17 mouse cellular contexts compared by ENCODE assay signal in the genomic region with DNA sequence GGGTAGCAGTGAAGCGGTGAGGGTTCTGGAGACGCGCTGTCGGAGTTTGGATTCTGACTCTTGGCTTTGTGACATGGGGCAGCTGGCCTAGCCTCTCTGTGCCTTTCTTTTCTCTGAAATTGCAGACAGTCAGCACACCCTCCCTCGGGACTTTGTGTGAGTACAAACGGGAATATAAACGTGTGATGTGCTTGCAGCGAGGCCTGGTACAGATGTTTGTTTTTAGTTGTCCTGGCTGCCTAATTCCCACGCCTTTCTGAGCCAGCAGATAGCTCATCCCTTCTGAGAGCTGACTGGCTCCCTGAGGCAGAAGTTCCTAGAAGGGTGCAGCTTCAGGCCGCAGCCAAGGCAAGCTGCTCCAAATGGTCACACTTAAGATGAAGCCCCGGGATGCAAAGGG. TPM values are rescaled to one million over a fixed set of nuclear protein-coding genes. Genes with fewer than 3 reads are reported as not detected.
DNase-seq lines count a peak whose midpoint lies in the region; ATAC-seq and TF ChIP-seq lines count a peak whose summit lies in the region.
"Had no signal": no experiment of that assay in that cellular context is flagged by ENCODE, and none has a peak within 500 bp of the region (broad histone marks: within the 10 kb centered on the region; RNA-seq: fewer than 3 reads in every experiment).

No protein-coding gene starts in this region.

- H3K27ac ChIP-seq in heart, embryonic 15.5 days: peak overlapping the region; percentile 33; the same call in 1 of the 2 replicates
- 0 out of 2 replicates have a peak overlapping the region, but pooled peaks have one; percentile 31 for H3K27ac ChIP-seq in embryonic facial prominence, embryonic 14.5 days (replicated peaks; ENCODE audit: low read depth, low read length)
- H3K27ac ChIP-seq in forebrain, embryonic 13.5 days: no peak overlapping the region
- no peak overlapping the region for H3K27ac ChIP-seq in left cerebral cortex, adult 2 months
- H3K27ac ChIP-seq: hindbrain, embryonic 15.5 days; liver, embryonic 14.5 days had no signal

- no peak overlapping the region for H3K4me2 ChIP-seq in heart, embryonic 15.5 days
- no peak overlapping the region for H3K4me2 ChIP-seq in embryonic facial prominence, embryonic 14.5 days (ENCODE audit: low read depth, low read length)
- no peak overlapping the region for H3K4me2 ChIP-seq in forebrain, embryonic 13.5 days
- H3K4me2 ChIP-seq: embryonic facial prominence, embryonic 12.5 days; hindbrain, embryonic 15.5 days; midbrain, embryonic 11.5 days had no signal

- no peak for ATAC-seq in heart, embryonic 15.5 days (replicated peaks; ENCODE audit: insufficient number of reproducible peaks, insufficient read depth, low FRiP score, low read depth)
- no peak for ATAC-seq in embryonic facial prominence, embryonic 14.5 days (ENCODE audit: low read depth)
- ATAC-seq in forebrain, embryonic 13.5 days: no peak
- ATAC-seq: forebrain, embryonic 14.5 days had no signal

- H3K4me1 ChIP-seq in heart, embryonic 15.5 days (replicated peaks): peaks cover 40% of the 10 kb centered on the region
- H3K4me1 ChIP-seq in embryonic facial prominence, embryonic 14.5 days (ENCODE audit: control insufficient read depth, insufficient read depth, low read length): peaks cover 29% of the 10 kb centered on the region
- peaks cover 17% of the 10 kb centered on the region for H3K4me1 ChIP-seq in forebrain, embryonic 13.5 days

- intact Hi-C loops in left cerebral cortex, adult 2 months (cut with DNase I): no loop called here

- no peak for TF ChIP-seq CTCF in left cerebral cortex, adult 2 months (IDR thresholded peaks at IDR 0.05)

- H3K4me3 ChIP-seq in heart, embryonic 15.5 days: no peak overlapping the region
- no peak overlapping the region for H3K4me3 ChIP-seq in embryonic facial prominence, embryonic 14.5 days (ENCODE audit: low read depth, low read length)
- no peak overlapping the region for H3K4me3 ChIP-seq in forebrain, embryonic 13.5 days
- no peak overlapping the region for H3K4me3 ChIP-seq in left cerebral cortex, adult 2 months
- H3K4me3 ChIP-seq: embryonic facial prominence, embryonic 12.5 days; hindbrain, embryonic 15.5 days had no signal

- H3K9ac ChIP-seq in heart, embryonic 15.5 days: no peak overlapping the region
- no peak overlapping the region for H3K9ac ChIP-seq in embryonic facial prominence, embryonic 14.5 days (ENCODE audit: low read depth, low read length)
- H3K9ac ChIP-seq in forebrain, embryonic 13.5 days: no peak overlapping the region
- H3K9ac ChIP-seq: embryonic facial prominence, embryonic 12.5 days; hindbrain, embryonic 15.5 days; liver, embryonic 14.5 days had no signal

- DNase-seq in heart, postnatal 4 days: no peak
- peak; percentile 68 for DNase-seq in NIH3T3 (ENCODE audit: low read depth)
- peak; percentile 27 for DNase-seq in embryonic facial prominence, embryonic 14.5 days (ENCODE audit: low spot score)
- peak; percentile 58 for DNase-seq in lung, postnatal 10 days
- no peak for DNase-seq in left cerebral cortex, adult 2 months (ENCODE audit: extremely low spot score in 1 of 2, low spot score in 2 of 2)
- DNase-seq: adrenal gland, adult 8-10 months; cerebellum, postnatal 10 days had no signal

- 51% methylated on average over 11 of the region's 11 CpGs for WGBS in heart, embryonic 15.5 days
- 58% methylated on average over 11 of the region's 11 CpGs for WGBS in embryonic facial prominence, embryonic 14.5 days
- 77% methylated on average over 11 of the region's 11 CpGs for WGBS in forebrain, embryonic 13.5 days

- no peaks in the 10 kb centered on the region for H3K36me3 ChIP-seq in heart, embryonic 15.5 days
- no peaks in the 10 kb centered on the region for H3K36me3 ChIP-seq in embryonic facial prominence, embryonic 14.5 days (ENCODE audit: control insufficient read depth, insufficient read depth, low read length)
- no peaks in the 10 kb centered on the region for H3K36me3 ChIP-seq in forebrain, embryonic 13.5 days (ENCODE audit: poor library complexity, severe bottlenecking)
- H3K36me3 ChIP-seq: embryonic facial prominence, embryonic 12.5 days; hindbrain, embryonic 15.5 days had no signal

- no peaks in the 10 kb centered on the region for H3K9me3 ChIP-seq in heart, embryonic 15.5 days (replicated peaks)
- no peaks in the 10 kb centered on the region for H3K9me3 ChIP-seq in embryonic facial prominence, embryonic 14.5 days (ENCODE audit: control insufficient read depth, low read length)
- H3K9me3 ChIP-seq in forebrain, embryonic 13.5 days (replicated peaks): no peaks in the 10 kb centered on the region
- H3K9me3 ChIP-seq: embryonic facial prominence, embryonic 12.5 days; hindbrain, embryonic 15.5 days had no signal

- no peaks in the 10 kb centered on the region for H3K27me3 ChIP-seq in heart, embryonic 15.5 days
- no peaks in the 10 kb centered on the region for H3K27me3 ChIP-seq in embryonic facial prominence, embryonic 14.5 days (replicated peaks; ENCODE audit: control insufficient read depth, insufficient read depth, low read length)
- H3K27me3 ChIP-seq in forebrain, embryonic 13.5 days: 0 out of 2 replicates have a peak, but pooled peaks cover 2% of the 10 kb centered on the region
- H3K27me3 ChIP-seq: embryonic facial prominence, embryonic 12.5 days had no signal

RNA-seq across cellular contexts. Expression of a gene that starts 9.6 kb away (rescaled TPM):
- polyA plus RNA-seq in heart, embryonic 15.5 days (2015; fragmentation: Nextera tagmentation; extraction: Ambion mirVana): 825 and 1,122 TPM in 2 replicates
- 100 to 1,000 TPM; 861 to 965 TPM for total RNA-seq in heart, postnatal 4 days (2021)
- polyA plus RNA-seq in embryonic facial prominence, embryonic 14.5 days (2014; fragmentation: Nextera tagmentation; extraction: Ambion mirVana): 3,653 and 4,731 TPM in 2 replicates
- polyA plus RNA-seq in forebrain, embryonic 13.5 days (2015; fragmentation: Nextera tagmentation; extraction: Ambion mirVana): 29.9 and 31.5 TPM in 2 replicates
- total RNA-seq in left cerebral cortex, adult 2 months (2021): 10 to 100 TPM; 15.2 to 16.9 TPM

RNA-seq across cellular contexts. Expression of a gene that starts 41.0 kb away (rescaled TPM):
- polyA plus RNA-seq in heart, embryonic 15.5 days (2015; fragmentation: Nextera tagmentation; extraction: Ambion mirVana): 0.15 and 0.22 TPM in 2 replicates
- not detected for total RNA-seq in heart, postnatal 4 days (2021)
- polyA plus RNA-seq in embryonic facial prominence, embryonic 14.5 days (2014; fragmentation: Nextera tagmentation; extraction: Ambion mirVana): 0.25 and 0.61 TPM in 2 replicates
- not detected in 2 replicates for polyA plus RNA-seq in forebrain, embryonic 13.5 days (2015; fragmentation: Nextera tagmentation; extraction: Ambion mirVana)
- not detected for total RNA-seq in left cerebral cortex, adult 2 months (2021)
- total RNA-seq: adrenal gland, adult 8-10 months; gastrocnemius, postnatal 4 days; left cerebral cortex, postnatal 14 days had no signal
- polyA plus RNA-seq: embryonic facial prominence, embryonic 12.5 days; forebrain, embryonic 14.5 days; hindbrain, embryonic 15.5 days; large intestine, adult 2 months; liver, embryonic 14.5 days; midbrain, embryonic 11.5 days had no signal

RNA-seq across cellular contexts. Expression of a gene that starts 49.7 kb away (rescaled TPM):
- polyA plus RNA-seq in heart, embryonic 15.5 days (2015; fragmentation: Nextera tagmentation; extraction: Ambion mirVana): 22.1 and 24.7 TPM in 2 replicates
- total RNA-seq in heart, postnatal 4 days (2021): 10 to 100 TPM; 67.0 to 89.1 TPM
- polyA plus RNA-seq in embryonic facial prominence, embryonic 14.5 days (2014; fragmentation: Nextera tagmentation; extraction: Ambion mirVana): 18.6 and 19.5 TPM in 2 replicates
- polyA plus RNA-seq in forebrain, embryonic 13.5 days (2015; fragmentation: Nextera tagmentation; extraction: Ambion mirVana): not detected in 2 replicates
- total RNA-seq in left cerebral cortex, adult 2 months (2021): under 1 TPM in 1 of 2 experiments, not detected in 1; 0.35 TPM
- total RNA-seq: adrenal gland, adult 8-10 months had no signal
- polyA plus RNA-seq: forebrain, embryonic 14.5 days; liver, embryonic 14.5 days; midbrain, embryonic 11.5 days had no signal

Comparison
In these comparisons a context has a peak if more than half of its experiments do, and no peak if none do; other contexts are left out.
1. H3K27ac ChIP-seq: peak in heart, embryonic 15.5 days (single experiment) and embryonic facial prominence, embryonic 14.5 days (single experiment); none in forebrain, embryonic 13.5 days (single experiment) and left cerebral cortex, adult 2 months (single experiment).
2. DNase-seq: peak in NIH3T3 (single experiment), embryonic facial prominence, embryonic 14.5 days (single experiment) and lung, postnatal 10 days (single experiment); none in heart, postnatal 4 days (single experiment) and left cerebral cortex, adult 2 months (0 of 2).
3. RNA of a gene that starts 9.6 kb away (polyA plus RNA-seq): 3,653 to 4,731 TPM in embryonic facial prominence, embryonic 14.5 days and 825 to 1,122 TPM in heart, embryonic 15.5 days; 29.9 to 31.5 TPM in forebrain, embryonic 13.5 days; every median in the first group is over 10 times any median in the second.
4. RNA of a gene that starts 49.7 kb away (polyA plus RNA-seq): 22.1 to 24.7 TPM in heart, embryonic 15.5 days and 18.6 to 19.5 TPM in embryonic facial prominence, embryonic 14.5 days; not detected in forebrain, embryonic 13.5 days; every median in the first group is over 10 times any median in the second.